Mouse (Mus musculus): ENCODE results near the gene Atp6v1c2.
A peak's percentile ranks its signal among the peaks of the same experiment; 100 is the strongest.

Atp6v1c2 gene

GRCm38 (mm10) chr12:17324549-17325470 lies 4.3 kb downstream of the Atp6v1c2 start:
- DNase-seq, result no peak

DNA sequence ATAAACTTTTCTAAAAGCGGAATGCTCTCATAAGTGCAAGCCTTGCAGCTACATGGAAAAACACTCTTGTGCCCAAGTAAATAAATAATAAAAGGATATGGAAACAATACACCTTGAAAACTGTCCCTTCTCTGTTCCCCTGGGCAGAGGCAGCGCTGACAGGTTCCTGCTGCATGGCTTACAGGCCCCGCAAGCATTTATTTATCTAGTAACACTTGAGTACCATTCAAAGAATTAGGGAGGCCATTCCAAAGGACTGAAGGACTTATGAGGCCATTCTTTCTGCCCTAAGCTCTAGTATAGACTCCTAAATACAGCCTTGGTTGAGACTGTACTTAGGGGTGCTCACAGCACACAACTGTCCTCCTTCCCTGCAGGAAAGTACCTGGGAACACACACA lies 10.7 kb downstream of the Atp6v1c2 start:
- no peak for DNase-seq

DNA sequence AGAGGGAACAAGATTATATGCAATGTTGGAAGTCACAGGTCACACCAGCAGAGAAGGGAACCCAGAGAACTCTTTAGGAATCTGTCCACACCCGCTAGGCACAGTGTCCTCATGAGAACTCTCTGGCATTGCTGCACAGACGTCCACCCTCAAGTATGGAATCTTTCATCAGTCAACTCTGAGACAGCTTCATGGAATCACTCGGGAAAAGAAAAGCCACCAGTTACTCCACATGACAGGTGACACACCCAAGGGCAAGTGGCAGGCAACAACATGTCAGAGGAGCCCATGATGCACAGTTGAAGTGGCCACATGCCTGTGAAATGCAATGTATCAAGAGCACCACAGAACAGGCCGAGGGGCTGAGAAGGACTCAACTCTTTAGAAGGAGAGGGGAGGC lies 11.2 kb downstream of the Atp6v1c2 start:
- DNase-seq, result no peak

DNA sequence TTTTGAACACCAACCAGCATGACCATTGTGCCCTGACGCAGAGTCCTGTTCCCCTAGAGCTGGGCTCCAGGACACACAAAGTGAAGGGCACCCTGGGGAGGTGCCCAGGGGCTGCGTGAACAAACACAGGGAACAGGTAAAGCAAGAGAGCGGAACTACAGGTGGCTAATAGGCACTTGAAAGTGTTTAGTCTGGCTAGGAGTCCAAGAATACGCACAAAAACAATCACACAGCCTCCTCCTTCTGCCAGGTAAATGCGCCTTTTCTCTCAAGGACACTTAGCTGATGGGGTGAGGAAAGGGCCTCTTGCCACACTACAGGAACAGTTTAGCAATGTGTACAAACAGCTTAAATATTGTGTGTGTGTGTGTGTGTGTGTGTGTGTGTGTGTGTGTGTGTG lies 13.1 kb downstream of the Atp6v1c2 start:
- no peak for DNase-seq

DNA sequence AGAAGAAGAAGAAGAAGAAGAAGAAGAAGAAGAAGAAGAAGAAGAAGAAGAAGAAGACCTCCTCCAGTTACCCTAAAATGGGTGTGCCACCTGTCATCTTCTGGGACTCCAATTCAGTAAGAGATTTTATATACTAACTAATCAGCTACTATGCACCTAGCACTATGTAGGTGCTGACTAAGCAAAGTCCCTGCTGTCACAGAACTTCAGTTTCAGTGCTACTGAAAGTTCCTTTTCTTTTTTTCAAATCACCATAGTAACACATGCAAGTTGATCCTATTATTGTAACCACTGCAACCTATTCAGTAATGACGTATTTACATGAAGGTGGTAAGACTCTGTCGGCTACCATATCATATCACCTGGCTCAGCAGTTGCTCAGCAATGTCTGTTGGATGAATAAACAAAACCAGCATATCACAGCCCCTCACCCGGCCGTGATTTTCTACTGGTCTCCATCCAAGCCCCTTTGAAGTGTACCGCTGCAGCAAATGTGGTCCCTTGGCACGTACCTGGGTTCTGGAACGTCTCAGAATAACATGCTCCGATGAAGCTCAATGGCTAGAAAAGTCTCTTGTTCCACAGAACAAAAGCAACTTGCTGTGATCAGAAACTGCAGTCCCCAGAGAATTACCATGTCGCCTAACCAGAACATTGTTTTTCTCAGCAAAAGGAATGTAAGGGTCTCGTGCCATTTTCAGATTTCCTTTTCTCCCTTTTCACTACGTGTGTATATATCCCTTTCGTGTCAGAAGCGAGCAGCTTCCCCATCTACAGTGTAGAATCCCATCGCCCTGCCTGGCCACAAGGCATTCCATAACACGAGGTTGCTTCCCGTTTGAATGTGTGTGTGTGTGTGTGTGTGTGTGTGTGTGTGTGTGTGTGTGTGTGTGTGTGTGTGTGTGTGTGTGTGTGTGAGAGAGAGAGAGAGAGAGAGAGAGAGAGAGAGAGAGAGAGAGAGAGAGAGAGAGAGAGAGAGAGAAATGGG lies 18.0 kb downstream of the Atp6v1c2 start:
- DNase-seq, result no peak

DNA sequence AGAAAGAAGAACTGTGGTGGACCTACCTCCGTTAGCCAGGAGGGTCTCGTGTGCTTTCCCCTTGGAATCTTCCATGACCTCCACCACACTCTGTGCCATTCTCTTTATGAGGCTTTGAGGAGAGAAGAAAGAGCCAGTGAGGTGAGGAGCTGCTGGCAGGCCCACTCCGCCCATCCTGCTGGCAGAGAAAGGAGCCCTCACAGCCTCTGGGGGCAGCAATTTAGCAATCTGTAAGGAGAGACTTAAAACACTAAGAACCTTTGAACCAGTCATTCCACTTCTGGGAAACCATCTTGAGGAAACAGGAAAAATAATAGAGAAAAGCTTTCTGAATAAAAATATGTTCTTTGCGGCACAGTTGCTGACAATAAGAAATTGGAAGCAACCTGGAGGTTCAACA lies 20.9 kb downstream of the Atp6v1c2 start:
- no peak for DNase-seq

- DNase-seq, result no peak
Measured at GRCm38 (mm10) chr12:17305445-17305844, 23.7 kb downstream of the Atp6v1c2 start.

DNA sequence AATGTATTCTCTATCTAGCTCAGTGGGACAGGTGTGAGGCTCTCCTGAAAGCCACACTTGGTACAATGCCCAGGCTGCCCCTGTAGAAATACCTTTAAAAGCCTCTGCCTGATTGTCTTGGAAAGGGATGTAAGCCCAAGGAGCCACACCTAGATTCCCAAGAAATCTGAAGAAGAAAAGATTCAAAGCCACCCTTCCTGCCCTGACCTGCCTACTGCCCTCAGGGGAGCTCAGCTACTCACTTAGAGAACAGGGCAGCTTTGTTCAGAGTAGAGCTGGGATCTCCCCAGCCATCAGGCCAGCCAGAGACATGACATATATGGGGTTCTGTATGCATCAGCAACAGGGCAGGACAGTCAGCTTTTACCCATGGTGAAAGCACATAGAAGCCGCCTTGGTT lies 29.3 kb downstream of the Atp6v1c2 start:
- no peak for DNase-seq

DNA sequence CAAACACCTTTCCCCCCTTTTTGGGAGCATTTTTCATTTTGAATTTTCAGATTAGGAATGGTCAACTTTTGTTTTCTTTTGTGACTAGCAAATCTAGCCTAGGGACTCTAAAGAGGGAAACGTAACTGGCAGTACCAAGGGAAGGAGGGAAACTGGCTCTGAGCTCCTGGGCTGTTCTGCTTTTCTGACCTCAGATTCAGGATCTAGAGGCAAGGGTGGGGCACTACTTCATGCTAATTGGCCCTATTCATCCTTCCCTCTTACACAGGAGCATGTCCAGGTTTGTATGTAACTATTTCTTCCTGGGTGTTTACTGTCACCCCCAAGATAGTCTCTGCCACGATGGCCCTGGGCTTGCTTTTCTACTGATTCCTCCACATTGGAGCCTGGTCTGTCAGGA lies 32.3 kb downstream of the Atp6v1c2 start:
- no peak for DNase-seq

GRCm38 (mm10) chr12:17290569-17290968 lies 38.6 kb downstream of the Atp6v1c2 start:
- no peak for DNase-seq

DNA sequence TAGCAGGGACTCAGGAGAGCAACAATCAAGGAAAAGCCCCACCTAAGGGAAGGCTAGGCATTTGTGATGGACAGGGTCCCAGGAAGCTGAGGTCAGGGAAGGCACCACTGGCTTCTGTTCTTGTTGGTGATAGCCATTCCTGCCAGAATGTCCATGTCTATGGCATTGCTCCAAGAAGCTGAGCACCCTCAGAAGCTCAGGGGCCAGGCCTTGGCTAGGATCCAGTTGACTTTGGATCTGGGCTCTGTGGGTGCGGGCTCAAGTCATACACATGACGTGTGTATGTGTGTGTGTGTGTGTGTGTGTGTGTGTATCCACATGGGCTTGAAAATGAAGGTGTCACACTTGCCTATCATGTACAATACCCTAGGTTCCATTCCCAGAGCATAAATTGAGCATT lies 39.2 kb downstream of the Atp6v1c2 start:
- DNase-seq, result no peak

GRCm38 (mm10) chr12:17289060-17289459 lies 40.1 kb downstream of the Atp6v1c2 start:
- no peak for DNase-seq

GRCm38 (mm10) chr12:17288496-17288895 lies 40.7 kb downstream of the Atp6v1c2 start:
- DNase-seq, result no peak

DNA sequence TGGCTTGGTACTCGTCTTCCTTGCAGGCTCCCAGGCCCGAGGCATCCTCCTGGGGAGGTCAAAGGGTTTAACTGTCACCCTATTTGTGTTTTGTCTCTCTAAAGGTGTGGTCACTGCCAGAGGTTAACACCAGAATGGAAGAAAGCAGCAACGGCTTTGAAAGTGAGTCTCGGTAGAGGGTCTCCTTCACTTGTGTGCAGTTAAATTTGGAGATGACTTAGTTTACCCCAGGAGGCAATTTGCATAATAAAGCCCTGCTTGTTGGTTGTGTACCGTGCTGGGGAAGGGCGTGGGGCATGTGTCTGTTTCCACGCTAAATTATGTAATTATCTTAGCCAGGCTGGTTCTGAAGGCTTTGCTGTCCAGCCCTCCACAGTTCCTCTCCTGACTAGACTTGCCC lies 55.3 kb downstream of the Atp6v1c2 start:
- no peak for DNase-seq

DNA sequence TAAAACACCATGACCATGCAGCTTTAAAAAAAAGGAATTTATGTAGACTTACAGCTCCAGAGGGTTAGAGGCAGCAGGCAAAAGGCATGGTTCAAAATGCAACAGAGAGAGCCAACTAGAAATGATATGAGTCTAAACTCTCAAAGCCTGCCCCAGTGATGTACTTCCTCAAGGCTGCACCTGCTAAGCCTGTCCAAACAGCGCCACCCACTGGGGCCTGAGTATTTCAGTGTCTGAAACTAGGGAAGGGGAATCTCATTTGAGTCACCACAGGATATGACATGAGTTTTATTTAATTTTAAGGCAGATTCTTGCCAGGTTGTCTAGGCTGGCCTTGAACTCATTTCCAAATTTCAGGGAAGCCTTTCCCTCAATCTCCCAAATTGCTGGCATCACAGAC lies 57.9 kb downstream of the Atp6v1c2 start:
- DNase-seq, result peak; percentile 60

- DNase-seq, result no peak
Measured at GRCm38 (mm10) chr12:17267316-17267715, 61.8 kb downstream of the Atp6v1c2 start.

GRCm38 (mm10) chr12:17266673-17266990 lies 62.5 kb downstream of the Atp6v1c2 start:
- DNase-seq, result no peak

GRCm38 (mm10) chr12:17265971-17266672 lies 63.0 kb downstream of the Atp6v1c2 start, which contains the start of gene Pdia6:
TSS of gene Pdia6 (plus strand) at chr12:17266545.
- peak; percentile 92 for DNase-seq

GRCm38 (mm10) chr12:17264826-17265225 lies 64.3 kb downstream of the Atp6v1c2 start:
- no peak for DNase-seq

DNA sequence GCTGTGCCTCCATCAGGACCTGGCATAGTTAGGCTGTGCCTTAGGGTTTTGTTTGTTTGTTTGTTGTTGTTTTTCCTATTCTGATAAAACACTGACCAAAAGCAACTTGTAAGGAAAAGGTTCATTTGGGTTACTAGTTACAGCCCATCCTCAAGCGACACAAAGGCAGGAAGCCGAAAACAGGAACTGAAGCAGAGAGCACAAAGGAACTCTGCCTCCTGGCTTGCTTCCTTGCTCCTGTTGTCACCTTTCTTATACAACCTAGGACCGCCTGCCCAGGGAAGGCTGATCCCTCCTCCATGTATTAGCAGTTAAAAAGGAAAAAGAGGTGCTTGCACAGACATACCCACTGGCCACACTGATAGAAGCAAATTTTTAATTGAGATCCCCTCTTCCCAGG lies 65.3 kb downstream of the Atp6v1c2 start:
- DNase-seq, result no peak

DNA sequence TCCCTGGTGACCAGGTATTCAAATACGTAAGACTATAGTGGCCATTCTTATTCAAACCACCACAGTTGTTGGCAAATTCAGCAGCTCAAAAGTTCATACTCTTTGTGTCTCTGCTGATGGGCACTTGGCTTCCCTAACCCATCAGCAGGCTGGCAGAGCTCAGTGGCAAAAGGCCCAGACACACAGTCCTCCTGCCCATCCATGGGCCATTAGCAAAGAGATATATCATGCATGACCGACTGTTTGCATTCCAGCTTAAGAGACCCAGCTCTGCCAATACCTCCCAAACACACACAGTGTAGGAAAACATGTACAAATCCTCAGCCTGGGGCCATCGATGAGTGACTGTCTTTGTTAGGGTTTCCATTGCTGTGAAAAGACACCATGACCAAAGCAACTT lies 68.2 kb downstream of the Atp6v1c2 start:
- DNase-seq, result no peak

GRCm38 (mm10) chr12:17258431-17258830 lies 70.7 kb downstream of the Atp6v1c2 start:
- no peak for DNase-seq

DNA sequence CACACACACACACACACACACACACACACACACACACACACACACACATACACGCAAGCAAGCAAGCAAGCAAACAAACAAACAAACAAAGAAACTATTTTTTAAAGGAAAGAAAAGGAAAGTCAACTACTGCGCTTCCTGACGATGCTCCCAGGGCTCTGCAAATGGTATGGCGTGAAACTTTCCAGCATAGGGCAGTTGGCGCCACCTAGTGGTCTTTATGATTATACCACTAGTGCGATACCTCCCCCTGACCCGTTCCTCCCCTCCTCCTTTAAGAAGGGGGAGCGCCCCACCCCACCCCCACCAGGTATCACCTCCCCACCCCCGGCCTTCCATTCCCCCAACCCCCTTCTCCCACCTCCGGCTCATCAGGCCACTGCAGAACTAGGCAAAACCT lies 72.3 kb downstream of the Atp6v1c2 start:
- peak; percentile 53 for DNase-seq
